Mouse (Mus musculus): ENCODE results near the gene Map4k3. TPM values are rescaled to one million over a fixed set of nuclear protein-coding genes. Genes with fewer than 3 reads are reported as not detected.
"Not testable (repeated sequence)": the region's sequence is repeated elsewhere in the genome, so short reads cannot be mapped to it uniquely, and the experiment has no call there.

Map4k3 gene
- total and polyA plus RNA-seq, 3 experiments: 12.8 to 24.7 (median 24.4) TPM

- H3K4me3 ChIP-seq: no peak overlapping the region
- TF ChIP-seq CTCF (IDR thresholded peaks at IDR 0.05): peak; percentile 60
- no peak for TF ChIP-seq EP300 (IDR thresholded peaks at IDR 0.05; ENCODE audit: insufficient read depth, low read depth, low read length)
- no peak for TF ChIP-seq POLR2A (IDR thresholded peaks at IDR 0.05; ENCODE audit: insufficient read depth, low read depth, low read length)
- H3K27me3 ChIP-seq (ENCODE audit: control insufficient read depth, insufficient read depth, low read length): no peaks in the 10 kb centered on the region
- no peaks in the 10 kb centered on the region for H3K79me2 ChIP-seq (replicated peaks; ENCODE audit: control insufficient read depth, insufficient read depth, low read length)
- no peaks in the 10 kb centered on the region for H3K36me3 ChIP-seq (ENCODE audit: control insufficient read depth, insufficient read depth, low read length)
- no peak overlapping the region for H3K27ac ChIP-seq
- peak in 1 of 2 experiments; percentile 13 for DNase-seq
- intact Hi-C loops (cut with DNase I): no loop called here
- H3K4me1 ChIP-seq (ENCODE audit: control insufficient read depth, insufficient read depth, low read length): no peaks in the 10 kb centered on the region
- H3K9ac ChIP-seq (ENCODE audit: low read depth, low read length): no peak overlapping the region
- WGBS: 55% methylated on average over 3 of the region's 3 CpGs
Observed at GRCm38 (mm10) chr17:80564611-80564924, 163.7 kb downstream of the Map4k3 start.

- H3K4me3 ChIP-seq; H3K79me2 ChIP-seq (replicated peaks; ENCODE audit: control insufficient read depth, insufficient read depth, low read length); H3K4me1 ChIP-seq (ENCODE audit: control insufficient read depth, insufficient read depth, low read length); intact Hi-C loops (cut with DNase I); H3K9ac ChIP-seq (ENCODE audit: low read depth, low read length); H3K27me3 ChIP-seq (ENCODE audit: control insufficient read depth, insufficient read depth, low read length); H3K36me3 ChIP-seq (ENCODE audit: control insufficient read depth, insufficient read depth, low read length); H3K27ac ChIP-seq: not testable (repeated sequence)
- DNase-seq: peak in 1 of 2 experiments; percentile 58
- TF ChIP-seq POLR2A (IDR thresholded peaks at IDR 0.05; ENCODE audit: insufficient read depth, low read depth, low read length): 0 out of 2 replicates have a peak, but pooled peaks have one; percentile 15
- WGBS: 90% methylated on average over 27 of the region's 27 CpGs
Observed at GRCm38 (mm10) chr17:80563762-80564610, 164.3 kb downstream of the Map4k3 start.

GRCm38 (mm10) chr17:80562792-80563191 lies 165.5 kb downstream of the Map4k3 start:
- H3K4me1 ChIP-seq (ENCODE audit: control insufficient read depth, insufficient read depth, low read length): no peaks in the 10 kb centered on the region
- 62% methylated on average over 5 of the region's 5 CpGs for WGBS
- no peak overlapping the region for H3K4me3 ChIP-seq
- H3K27ac ChIP-seq: no peak overlapping the region
- no peaks in the 10 kb centered on the region for H3K36me3 ChIP-seq (ENCODE audit: control insufficient read depth, insufficient read depth, low read length)
- TF ChIP-seq CTCF (IDR thresholded peaks at IDR 0.05) (no peak), POLR2A (IDR thresholded peaks at IDR 0.05; ENCODE audit: insufficient read depth, low read depth, low read length) (no peak), EP300 (IDR thresholded peaks at IDR 0.05; ENCODE audit: insufficient read depth, low read depth, low read length) (no peak)
- H3K27me3 ChIP-seq (ENCODE audit: control insufficient read depth, insufficient read depth, low read length): no peaks in the 10 kb centered on the region
- no peak for DNase-seq
- no peak overlapping the region for H3K9ac ChIP-seq (ENCODE audit: low read depth, low read length)
- intact Hi-C loops (cut with DNase I): no loop called here
- no peaks in the 10 kb centered on the region for H3K79me2 ChIP-seq (replicated peaks; ENCODE audit: control insufficient read depth, insufficient read depth, low read length)

GRCm38 (mm10) chr17:80560669-80561401 lies 167.4 kb downstream of the Map4k3 start:
- intact Hi-C loops (cut with DNase I): loop anchor here (2.0 kb wide), 2 partner anchors 106 to 270 kb away; partner anchors contain the start of genes Dhx57 and Morn2
- Histone ChIP-seq H3K27ac (no peak overlapping the region), H3K9ac (ENCODE audit: low read depth, low read length) (no peak overlapping the region), H3K4me3 (no peak overlapping the region), H3K79me2 (replicated peaks; ENCODE audit: control insufficient read depth, insufficient read depth, low read length) (no peaks in the 10 kb centered on the region), H3K36me3 (ENCODE audit: control insufficient read depth, insufficient read depth, low read length) (no peaks in the 10 kb centered on the region), H3K4me1 (ENCODE audit: control insufficient read depth, insufficient read depth, low read length) (no peaks in the 10 kb centered on the region), H3K27me3 (ENCODE audit: control insufficient read depth, insufficient read depth, low read length) (no peaks in the 10 kb centered on the region)
- peak; percentile 69 to 75 for DNase-seq
- 20% methylated on average over 12 of the region's 12 CpGs for WGBS
- peak; percentile 91 for TF ChIP-seq CTCF (IDR thresholded peaks at IDR 0.05)
- TF ChIP-seq EP300 (IDR thresholded peaks at IDR 0.05; ENCODE audit: insufficient read depth, low read depth, low read length): peak; percentile 74
- TF ChIP-seq POLR2A (IDR thresholded peaks at IDR 0.05; ENCODE audit: insufficient read depth, low read depth, low read length): no peak

GRCm38 (mm10) chr17:80559745-80560144 lies 168.5 kb downstream of the Map4k3 start:
- Histone ChIP-seq H3K27ac (no peak overlapping the region), H3K4me1 (ENCODE audit: control insufficient read depth, insufficient read depth, low read length) (no peaks in the 10 kb centered on the region), H3K36me3 (ENCODE audit: control insufficient read depth, insufficient read depth, low read length) (no peaks in the 10 kb centered on the region), H3K79me2 (replicated peaks; ENCODE audit: control insufficient read depth, insufficient read depth, low read length) (no peaks in the 10 kb centered on the region), H3K27me3 (ENCODE audit: control insufficient read depth, insufficient read depth, low read length) (no peaks in the 10 kb centered on the region), H3K4me3 (no peak overlapping the region), H3K9ac (ENCODE audit: low read depth, low read length) (no peak overlapping the region)
- intact Hi-C loops (cut with DNase I): loop anchor here (2.0 kb wide), 2 partner anchors 105 to 269 kb away; partner anchors contain the start of genes Dhx57 and Morn2
- DNase-seq: no peak
- 87% methylated on average over 4 of the region's 4 CpGs for WGBS
- no peak for TF ChIP-seq POLR2A (IDR thresholded peaks at IDR 0.05; ENCODE audit: insufficient read depth, low read depth, low read length)
- TF ChIP-seq EP300 (IDR thresholded peaks at IDR 0.05; ENCODE audit: insufficient read depth, low read depth, low read length): no peak
- TF ChIP-seq CTCF (IDR thresholded peaks at IDR 0.05): no peak

GRCm38 (mm10) chr17:80559050-80559449 lies 169.2 kb downstream of the Map4k3 start:
- Histone ChIP-seq H3K36me3 (ENCODE audit: control insufficient read depth, insufficient read depth, low read length) (no peaks in the 10 kb centered on the region), H3K4me3 (no peak overlapping the region), H3K4me1 (ENCODE audit: control insufficient read depth, insufficient read depth, low read length) (no peaks in the 10 kb centered on the region; the same call in 1 of the 2 replicates), H3K27me3 (ENCODE audit: control insufficient read depth, insufficient read depth, low read length) (no peaks in the 10 kb centered on the region), H3K27ac (no peak overlapping the region), H3K9ac (ENCODE audit: low read depth, low read length) (no peak overlapping the region), H3K79me2 (replicated peaks; ENCODE audit: control insufficient read depth, insufficient read depth, low read length) (no peaks in the 10 kb centered on the region)
- TF ChIP-seq POLR2A (IDR thresholded peaks at IDR 0.05; ENCODE audit: insufficient read depth, low read depth, low read length) (no peak), CTCF (IDR thresholded peaks at IDR 0.05) (peak; percentile 75)
- 29% methylated on average over 11 of the region's 11 CpGs for WGBS
- DNase-seq: peak in 1 of 2 experiments; percentile 46
- intact Hi-C loops (cut with DNase I): no loop called here

All from heart, adult 2 months (tissue).